Mouse (Mus musculus): ENCODE measurements around the gene Btbd11.

- TF ChIP-seq EP300 (IDR thresholded peaks at IDR 0.05; ENCODE audit: insufficient read depth, low read depth, low read length) (no peak), CTCF (IDR thresholded peaks at IDR 0.05; ENCODE audit: low read depth, low read length) (no peak)
Measured at GRCm38 (mm10) chr10:85591296-85591695, 204.7 kb downstream of the Btbd11 start.
